Mouse (Mus musculus): ENCODE results near the gene Tril.

The Tril gene

GRCm38 (mm10) chr6:53806591-53807023, 14.0 kb downstream of the Tril start:
- DNase-seq (ENCODE audit: low spot score in 2 of 2): no peak

DNA sequence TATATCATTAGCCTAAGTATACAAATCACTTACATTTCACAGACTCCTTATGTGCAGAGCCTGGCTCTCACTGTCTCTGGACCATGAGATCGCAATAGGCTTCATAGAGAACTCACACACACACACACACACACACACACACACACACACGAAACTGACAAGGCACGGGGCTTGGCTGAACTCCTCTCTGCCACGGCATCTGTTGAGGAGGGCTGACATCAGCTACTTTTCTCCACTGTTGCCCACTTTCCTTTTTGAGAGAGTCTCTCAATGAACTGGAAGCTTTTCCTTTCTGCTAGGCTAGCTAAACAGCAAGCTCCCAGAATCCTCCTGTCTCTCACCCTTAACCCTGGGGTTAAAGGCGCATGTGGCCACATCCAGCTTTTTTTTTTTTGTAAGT, 14.6 kb downstream of the Tril start:
- no peak for DNase-seq (ENCODE audit: low spot score in 2 of 2)

GRCm38 (mm10) chr6:53804145-53804544, 16.5 kb downstream of the Tril start:
- no peak for DNase-seq (ENCODE audit: low spot score in 2 of 2)

GRCm38 (mm10) chr6:53803551-53803950, 17.1 kb downstream of the Tril start:
- no peak for DNase-seq (ENCODE audit: low spot score in 2 of 2)

- no peak for DNase-seq (ENCODE audit: low spot score in 2 of 2)
Measured at GRCm38 (mm10) chr6:53801893-53802286, 18.7 kb downstream of the Tril start.

GRCm38 (mm10) chr6:53801269-53801892, 19.2 kb downstream of the Tril start:
- no peak for DNase-seq (ENCODE audit: low spot score in 2 of 2)

DNA sequence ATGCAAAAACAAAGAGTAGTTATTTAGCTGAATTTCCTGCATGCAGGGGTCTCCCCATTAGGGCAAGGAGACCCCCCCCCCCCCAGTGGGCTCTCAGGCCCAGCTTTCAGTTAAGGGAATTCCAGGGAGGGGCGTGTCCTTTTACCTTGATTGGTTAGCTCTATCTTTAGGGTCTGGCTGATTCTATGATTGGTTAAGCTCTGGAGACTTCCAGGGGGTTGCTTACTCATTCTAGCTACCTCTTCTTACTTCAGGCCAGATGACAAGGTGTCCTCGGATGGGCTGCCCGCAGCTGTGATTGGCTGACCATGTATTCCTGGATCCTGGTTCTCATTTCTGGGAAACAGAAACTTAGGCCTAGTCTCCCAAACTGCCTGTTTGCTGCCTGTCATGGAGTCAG, 21.8 kb downstream of the Tril start:
- no peak for DNase-seq (ENCODE audit: low spot score in 2 of 2)

- DNase-seq (ENCODE audit: low spot score in 2 of 2): no peak
Measured at GRCm38 (mm10) chr6:53796835-53797234, 23.8 kb downstream of the Tril start.

DNA sequence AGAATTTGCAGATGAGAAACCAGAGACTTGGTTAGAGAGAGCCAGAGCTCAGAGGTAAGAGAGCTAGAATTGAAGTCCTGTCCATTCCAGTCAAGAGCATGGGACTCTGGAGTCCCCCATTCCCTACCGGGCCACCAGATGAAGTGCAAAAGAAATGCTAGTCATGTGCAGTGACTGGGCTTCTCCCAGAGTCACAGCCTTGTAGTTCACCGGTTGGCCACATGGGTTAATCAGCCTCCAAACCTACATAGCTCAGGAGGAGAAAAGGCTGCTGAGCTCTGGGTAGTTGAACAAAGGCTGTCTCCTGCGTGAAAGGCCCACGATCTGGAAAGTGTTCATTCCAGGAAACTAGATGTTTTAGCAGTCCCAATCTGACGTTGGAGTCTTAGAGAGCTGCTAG, 24.8 kb downstream of the Tril start:
- no peak for DNase-seq (ENCODE audit: low spot score in 2 of 2)

- DNase-seq (ENCODE audit: low spot score in 2 of 2): no peak
Measured at GRCm38 (mm10) chr6:53795078-53795477, 25.6 kb downstream of the Tril start.

GRCm38 (mm10) chr6:53794323-53794971, 26.2 kb downstream of the Tril start:
- DNase-seq (ENCODE audit: low spot score in 2 of 2): peak; percentile 80 to 83

- DNase-seq (ENCODE audit: low spot score in 2 of 2): peak in 1 of 2 experiments; percentile 19
Measured at GRCm38 (mm10) chr6:53782880-53783539, 37.6 kb downstream of the Tril start.

- no peak for DNase-seq (ENCODE audit: low spot score in 2 of 2)
Measured at GRCm38 (mm10) chr6:53782273-53782672, 38.4 kb downstream of the Tril start.

GRCm38 (mm10) chr6:53781171-53781570, 39.5 kb downstream of the Tril start:
- no peak for DNase-seq (ENCODE audit: low spot score in 2 of 2)

DNA sequence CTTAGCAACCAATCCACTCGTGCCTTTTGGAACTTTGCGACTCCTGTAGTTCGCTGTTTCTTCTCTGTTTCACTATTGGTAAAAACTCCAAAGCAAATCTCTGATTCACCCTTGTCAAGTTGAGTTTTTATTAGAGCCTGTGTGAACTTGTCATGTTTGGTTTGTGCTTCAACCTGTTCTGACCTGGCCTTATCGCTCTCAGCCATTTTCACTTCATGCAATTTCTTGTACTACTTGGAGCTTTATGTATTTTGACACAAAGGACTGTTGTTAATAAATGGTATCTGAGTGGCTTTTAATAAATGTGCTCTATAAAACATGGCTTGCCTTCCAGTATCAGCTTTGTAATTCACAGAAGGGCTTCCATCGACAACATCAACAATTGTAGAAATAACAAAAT, 40.6 kb downstream of the Tril start:
- no peak for DNase-seq (ENCODE audit: low spot score in 2 of 2)

- no peak for DNase-seq (ENCODE audit: low spot score in 2 of 2)
Measured at GRCm38 (mm10) chr6:53779526-53779925, 41.1 kb downstream of the Tril start.

- DNase-seq (ENCODE audit: low spot score in 2 of 2): no peak
Measured at GRCm38 (mm10) chr6:53778424-53778955, 42.1 kb downstream of the Tril start.

DNA sequence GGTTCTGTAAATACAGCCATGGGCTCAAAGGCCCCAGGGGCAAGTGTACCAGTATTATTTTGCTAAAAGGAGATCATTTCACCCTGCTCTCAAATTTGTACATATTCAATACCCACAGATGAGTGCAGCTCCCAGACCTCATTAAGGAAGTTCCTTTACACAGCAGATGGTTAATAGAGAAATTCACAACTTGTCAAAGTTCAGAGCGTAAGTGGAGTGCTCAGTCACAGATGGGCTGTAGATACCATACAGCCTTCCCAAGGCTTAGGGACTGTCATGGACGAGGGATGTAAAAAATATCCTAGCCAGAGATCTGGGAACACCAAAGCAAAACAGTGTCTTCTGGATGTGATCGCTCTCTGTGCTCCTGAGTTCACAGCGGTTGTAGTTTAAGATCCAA, 52.4 kb downstream of the Tril start:
- DNase-seq (ENCODE audit: low spot score in 2 of 2): no peak

- no peak for DNase-seq (ENCODE audit: low spot score in 2 of 2)
Measured at GRCm38 (mm10) chr6:53766243-53766915, 54.3 kb downstream of the Tril start.

DNA sequence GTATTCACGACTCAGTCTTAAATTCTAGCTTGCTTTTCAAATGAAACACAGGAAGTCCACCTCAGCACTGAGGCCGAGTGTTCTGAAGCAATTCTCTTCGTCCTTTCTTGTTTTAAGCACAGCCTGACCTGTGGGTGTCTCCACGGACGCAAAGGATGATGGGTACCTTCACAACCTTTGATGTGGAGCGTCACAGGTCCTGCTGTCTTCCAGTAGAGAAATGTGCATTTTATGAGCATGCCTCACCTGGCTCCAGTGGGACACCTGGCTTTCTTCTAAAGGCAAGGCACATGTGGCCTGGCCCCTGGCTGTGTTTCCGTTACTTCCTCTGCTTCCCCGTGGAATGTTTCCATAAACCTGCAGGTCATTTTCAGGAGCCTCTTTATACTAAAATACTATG, 54.9 kb downstream of the Tril start:
- DNase-seq (ENCODE audit: low spot score in 2 of 2): no peak
